Mouse (Mus musculus) intestine, embryonic 14.5 days (tissue): ENCODE data around the gene Hba-x. TPM values are rescaled to one million over a fixed set of nuclear protein-coding genes. Genes with fewer than 3 reads are reported as not detected.
"Not testable (repeated sequence)": the region's sequence is repeated elsewhere in the genome, so short reads cannot be mapped to it uniquely, and the experiment has no call there.

Experiments
- ATAC-seq: fragments of 200-750 bp; cut with Nextera tagmentation; replicated peaks from 2 replicates; pipeline ENCODE4 v1.8.0; 2017; ENCODE audit warnings: low read depth, moderate number of reproducible peaks, moderate TSS enrichment, moderate library complexity; ENCODE audit not compliant: low FRiP score, low TSS enrichment
- DNase-seq: peaks from one replicate; pipeline ENCODE4 v3.0.0-alpha.2; 2018; ENCODE audit warnings: low spot score
- H3K27ac ChIP-seq: fragments of 300-500 bp; sonication (generic); 2 replicates; pipeline ENCODE4 v1.5.1; 2014; ENCODE audit warnings: low read depth, mild to moderate bottlenecking, control low read depth
- H3K27me3 ChIP-seq: fragments of 300-500 bp; sonication (generic); replicated peaks from 2 replicates; pipeline ENCODE4 v1.6.1; 2014; ENCODE audit warnings: low read length, control low read depth; ENCODE audit not compliant: control insufficient read depth, insufficient read depth
- H3K36me3 ChIP-seq: fragments of 300-500 bp; sonication (generic); 2 replicates; pipeline ENCODE4 v1.6.1; 2014; ENCODE audit warnings: low read length, control low read depth; ENCODE audit not compliant: control insufficient read depth, insufficient read depth
- H3K4me1 ChIP-seq: fragments of 300-500 bp; sonication (generic); replicated peaks from 2 replicates; pipeline ENCODE4 v1.6.1; 2014; ENCODE audit warnings: low read length, control low read depth, mixed read lengths; ENCODE audit not compliant: control insufficient read depth, insufficient read depth
- H3K4me2 ChIP-seq: fragments of 300-500 bp; sonication (generic); 2 replicates; pipeline ENCODE4 v1.6.1; 2014; ENCODE audit warnings: low read length
- H3K4me3 ChIP-seq: fragments of 300-500 bp; sonication (generic); 2 replicates; pipeline ENCODE4 v1.5.1; 2014; ENCODE audit warnings: low read depth, low read length, control low read depth, mixed read lengths
- H3K9ac ChIP-seq: fragments of 300-500 bp; sonication (generic); 2 replicates; pipeline ENCODE4 v1.6.1; 2014; ENCODE audit warnings: mild to moderate bottlenecking, low read length
- H3K9me3 ChIP-seq: fragments of 300-500 bp; sonication (generic); 2 replicates; pipeline ENCODE4 v1.6.1; 2016; ENCODE audit warnings: low read length, control low read depth; ENCODE audit not compliant: control insufficient read depth
- WGBS: fragments of 180-500 bp; shearing (Covaris S2); extraction: QIAGEN DNeasy Blood & Tissue Kit; methylation state at CpG from one replicate; pipeline ENCODE4 v1.1.7; 2014; 5-methylcytosine and 5-hydroxymethylcytosine counted together
- polyA plus RNA-seq: library from polyadenylated mRNA; unstranded; fragments of >200 nt; fragmentation: Nextera tagmentation; extraction: Ambion mirVana; gene quantifications from 2 replicates; pipeline ENCODE4 v1.2.1, GENCODE M21; 2014

Hba-x gene
- polyA plus RNA-seq, 1 experiment from 2014 or later, result 121 TPM

DNA sequence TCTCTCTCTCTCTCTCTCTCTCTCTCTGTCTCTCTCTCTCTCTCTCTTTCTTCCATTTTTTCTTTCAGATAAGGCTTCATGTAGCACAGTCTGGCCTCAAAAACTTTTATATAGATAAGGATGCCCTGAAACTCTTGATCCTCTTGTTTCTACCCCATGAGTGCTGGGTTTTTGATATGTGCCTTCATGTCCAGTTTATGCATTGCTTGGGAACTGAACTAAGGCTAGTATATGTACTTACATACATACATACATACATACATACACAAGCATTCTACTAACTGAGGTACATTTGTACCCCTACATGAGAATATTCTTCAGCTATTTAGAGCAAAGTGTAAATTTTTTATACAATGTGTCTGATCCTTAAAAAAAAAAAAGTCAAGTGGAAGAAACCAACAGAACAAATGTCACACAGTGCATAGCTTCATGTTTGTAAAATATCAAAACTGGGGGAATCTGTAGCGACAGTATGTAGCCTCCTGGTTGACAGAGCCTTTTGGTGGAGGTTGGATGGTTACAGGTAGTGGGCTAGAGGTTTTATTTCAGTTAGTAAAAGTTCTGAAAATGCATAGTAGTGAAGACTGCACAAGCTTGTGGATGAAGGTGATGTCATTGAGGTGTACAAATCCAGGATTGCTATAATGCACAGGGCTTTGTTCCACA is 21.8 kb downstream of the Hba-x start:
- Histone ChIP-seq H3K4me2 (no peak overlapping the region), H3K9me3 (no peaks in the 10 kb centered on the region), H3K9ac (no peak overlapping the region), H3K27ac (no peak overlapping the region), H3K36me3 (no peaks in the 10 kb centered on the region), H3K4me3 (no peak overlapping the region), H3K4me1 (no peaks in the 10 kb centered on the region), H3K27me3 (peaks cover 9% of the 10 kb centered on the region; the same call in 1 of the 2 replicates)
- ATAC-seq (no peak), DNase-seq (no peak)
- 88% methylated on average over 1 of the region's 1 CpGs for WGBS

DNA sequence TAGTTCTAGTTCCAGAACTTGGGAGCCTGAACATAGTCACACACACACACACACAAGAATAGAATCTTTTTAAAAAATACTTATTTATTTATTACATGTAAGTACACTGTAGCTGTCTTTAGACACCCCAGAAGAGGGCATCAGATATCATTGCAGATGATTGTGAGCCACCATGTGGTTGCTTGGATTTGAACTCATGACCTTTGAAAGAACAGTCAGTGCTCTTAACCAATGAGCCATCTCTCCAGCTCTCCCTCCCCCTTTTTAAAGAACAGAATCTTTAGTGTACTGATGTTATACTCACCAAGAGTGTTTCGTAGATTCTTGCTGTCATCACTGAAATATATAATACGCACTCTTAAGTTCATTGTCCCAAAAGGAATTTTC is 22.3 kb downstream of the Hba-x start:
- Histone ChIP-seq H3K36me3 (no peaks in the 10 kb centered on the region), H3K4me3 (no peak overlapping the region), H3K4me2 (no peak overlapping the region), H3K4me1 (no peaks in the 10 kb centered on the region), H3K27me3 (peaks cover 9% of the 10 kb centered on the region; the same call in 1 of the 2 replicates), H3K9ac (no peak overlapping the region), H3K9me3 (no peaks in the 10 kb centered on the region), H3K27ac (no peak overlapping the region)
- 95% methylated on average over 2 of the region's 2 CpGs for WGBS
- ATAC-seq, result no peak
- no peak for DNase-seq

DNA sequence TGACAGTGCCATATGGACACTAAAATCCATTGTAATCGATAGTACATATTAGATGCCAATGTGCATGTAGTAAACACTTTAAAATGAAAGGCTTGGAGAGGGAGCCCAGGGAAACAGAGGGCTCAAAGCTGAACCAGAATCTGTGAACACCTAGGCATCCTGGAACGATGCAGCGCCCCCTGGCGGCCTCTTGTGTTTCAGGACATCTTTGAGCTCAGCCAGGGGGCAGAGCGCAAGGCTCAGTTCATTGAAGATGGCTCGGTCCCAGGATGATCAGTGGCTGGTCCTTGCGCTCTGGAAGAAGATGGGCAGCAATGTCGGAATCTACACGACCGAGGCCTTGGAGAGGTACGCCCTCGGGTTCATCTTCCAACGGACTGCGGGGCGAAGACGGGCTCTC is 23.7 kb downstream of the Hba-x start, which contains the start of gene Hbq1a:
Gene Hbq1a (plus strand): TSS at position 205 of the 400 bp plus-strand sequence.
- peak within 1 kb of the TSS; percentile 41 for H3K4me2 ChIP-seq
- H3K27me3 ChIP-seq, H3K27ac ChIP-seq, H3K36me3 ChIP-seq, H3K9me3 ChIP-seq, H3K4me1 ChIP-seq, H3K4me3 ChIP-seq, H3K9ac ChIP-seq: not testable (repeated sequence)
- peak; percentile 73 for DNase-seq
- 0 out of 2 replicates have a peak, but pooled peaks have one; percentile 30 for ATAC-seq
- WGBS, result 4% methylated on average over 16 of the region's 16 CpGs

DNA sequence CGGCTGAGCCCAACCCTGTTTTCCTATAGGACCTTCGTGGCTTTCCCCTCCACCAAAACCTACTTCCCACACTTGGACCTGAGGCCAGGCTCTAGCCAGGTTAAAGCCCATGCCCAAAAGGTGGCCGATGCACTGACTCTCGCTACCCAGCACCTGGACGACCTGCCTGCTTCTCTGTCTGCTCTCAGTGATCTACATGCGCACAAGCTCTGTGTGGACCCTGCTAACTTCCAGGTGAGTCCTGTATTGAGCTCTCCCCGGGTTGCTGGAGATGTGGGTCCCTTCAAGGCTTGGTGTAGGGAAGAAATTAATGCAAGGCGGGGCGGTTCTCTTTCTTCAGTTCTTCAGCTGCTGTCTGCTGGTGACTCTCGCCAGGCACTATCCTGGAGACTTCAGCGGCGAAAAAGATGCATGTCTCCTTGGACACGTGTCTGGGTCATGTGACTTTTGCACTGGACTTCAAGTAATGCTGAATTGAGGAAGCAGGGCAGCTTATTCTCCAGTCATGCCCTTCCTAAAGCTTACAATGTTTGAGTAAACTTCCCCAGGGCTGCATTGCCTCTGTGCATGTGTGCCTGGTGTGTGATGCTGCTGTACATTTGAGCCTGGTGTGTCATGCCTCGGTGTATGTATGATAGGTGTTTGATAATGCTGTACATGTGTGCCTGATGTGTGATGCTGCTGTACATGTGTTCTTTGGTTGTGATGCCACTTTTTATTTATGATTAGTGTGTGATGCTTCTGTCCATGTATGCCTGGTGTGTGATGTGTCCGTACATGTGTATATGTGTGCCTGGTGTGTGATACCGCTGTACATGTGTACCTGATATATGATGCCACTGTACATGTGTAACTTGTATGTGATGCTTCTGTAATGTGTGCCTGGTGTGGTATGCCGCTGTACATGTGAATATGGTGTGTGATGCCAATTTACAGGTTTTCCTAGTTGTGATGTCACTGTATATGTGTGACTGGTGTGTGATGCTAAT is 24.4 kb downstream of the Hba-x start:
- peaks cover 7% of the 10 kb centered on the region; the same call in 1 of the 2 replicates for H3K27me3 ChIP-seq
- 47% methylated on average over 14 of the region's 17 CpGs for WGBS
- no peak overlapping the region for H3K9ac ChIP-seq
- no peaks in the 10 kb centered on the region for H3K9me3 ChIP-seq
- H3K4me3 ChIP-seq, result no peak overlapping the region
- H3K36me3 ChIP-seq, result no peaks in the 10 kb centered on the region
- DNase-seq (peak; percentile 57), ATAC-seq (no peak)
- peak overlapping the region; percentile 41 for H3K4me2 ChIP-seq
- no peaks in the 10 kb centered on the region for H3K4me1 ChIP-seq
- no peak overlapping the region for H3K27ac ChIP-seq

DNA sequence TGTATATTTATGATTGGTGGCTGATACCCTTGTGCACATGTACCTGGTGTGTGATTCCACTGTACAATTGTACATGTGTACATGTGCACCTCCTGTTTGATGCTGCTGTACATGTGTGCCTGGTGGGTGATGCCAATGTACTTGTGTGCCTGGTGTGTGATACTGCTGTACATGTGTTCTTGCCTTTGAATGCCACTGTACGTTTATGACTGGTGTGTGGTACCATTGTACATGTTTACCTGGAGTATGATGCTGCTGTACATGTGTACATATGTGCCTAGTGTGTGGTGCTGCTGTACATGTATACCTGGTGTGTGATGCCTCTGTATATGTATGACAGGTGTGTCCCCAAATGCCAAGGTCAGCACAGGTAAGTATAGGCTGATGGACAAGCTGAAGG is 25.3 kb downstream of the Hba-x start:
- H3K4me3 ChIP-seq, result no peak overlapping the region
- no peak overlapping the region for H3K27ac ChIP-seq
- H3K4me2 ChIP-seq, result no peak overlapping the region
- H3K9me3 ChIP-seq, result no peaks in the 10 kb centered on the region
- no peaks in the 10 kb centered on the region for H3K4me1 ChIP-seq
- ATAC-seq (no peak), DNase-seq (no peak)
- WGBS, result 70% methylated on average over 1 of the region's 1 CpGs
- no peaks in the 10 kb centered on the region for H3K36me3 ChIP-seq
- H3K9ac ChIP-seq, result no peak overlapping the region
- H3K27me3 ChIP-seq, result peaks cover 7% of the 10 kb centered on the region; the same call in 1 of the 2 replicates

DNA sequence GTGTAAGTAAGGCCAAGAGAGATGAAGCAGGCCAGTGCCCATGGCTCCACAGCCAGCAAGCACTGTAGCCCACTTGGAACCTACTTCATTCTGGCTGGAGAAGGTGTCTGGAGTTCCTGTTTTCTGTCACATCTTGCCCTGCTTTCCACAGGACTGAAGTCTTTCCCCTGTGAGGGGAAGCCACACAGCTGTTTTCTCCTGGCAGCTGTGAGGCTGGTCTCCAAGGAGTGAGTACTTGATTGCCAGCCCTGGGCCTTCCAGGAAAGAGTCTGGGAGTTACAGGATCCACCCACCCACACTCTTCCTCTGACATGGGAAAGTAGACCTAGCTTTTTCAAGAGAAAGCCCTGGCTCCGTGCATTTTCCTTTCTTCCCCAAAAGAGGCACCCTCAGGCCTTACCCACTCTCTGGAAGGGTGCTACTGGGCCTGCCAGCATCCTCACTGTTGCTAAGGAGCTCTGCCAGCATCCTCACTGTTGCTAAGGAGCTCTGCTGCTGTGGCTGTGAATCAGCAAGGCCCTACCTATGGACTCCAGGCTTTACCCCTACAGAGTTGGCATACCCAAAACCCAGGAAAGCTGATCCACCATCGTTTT is 26.7 kb downstream of the Hba-x start:
- Histone ChIP-seq H3K9ac (no peak overlapping the region), H3K4me1 (no peaks in the 10 kb centered on the region), H3K9me3 (no peaks in the 10 kb centered on the region), H3K27ac (no peak overlapping the region), H3K4me2 (no peak overlapping the region), H3K4me3 (no peak overlapping the region), H3K27me3 (peaks cover 7% of the 10 kb centered on the region; the same call in 1 of the 2 replicates), H3K36me3 (no peaks in the 10 kb centered on the region)
- DNase-seq (no peak), ATAC-seq (no peak)
- 48% methylated on average over 2 of the region's 2 CpGs for WGBS

DNA sequence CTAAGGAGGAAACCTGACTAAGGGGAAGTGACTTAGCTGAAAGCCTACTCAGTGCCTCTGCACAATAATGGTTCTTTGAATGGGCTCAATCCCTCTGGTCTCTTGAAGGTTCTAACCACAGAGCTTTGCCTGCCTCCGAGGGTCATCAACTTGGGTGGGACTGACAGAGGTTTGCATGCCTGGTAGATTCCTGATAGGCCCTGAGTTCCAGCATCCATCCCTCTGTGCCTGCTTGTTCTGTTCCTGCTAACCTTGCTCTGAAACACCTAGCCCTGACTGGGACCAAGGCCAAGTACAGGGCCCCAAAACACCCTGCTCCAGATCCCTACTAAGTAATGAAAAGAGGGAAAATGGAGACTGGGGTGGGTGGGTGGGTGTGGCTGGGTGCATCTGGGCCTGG is 27.3 kb downstream of the Hba-x start:
- ATAC-seq (no peak), DNase-seq (no peak)
- Histone ChIP-seq H3K9me3 (no peaks in the 10 kb centered on the region), H3K9ac (no peak overlapping the region), H3K27ac (no peak overlapping the region), H3K27me3 (peaks cover 7% of the 10 kb centered on the region; the same call in 1 of the 2 replicates), H3K4me3 (no peak overlapping the region), H3K4me1 (no peaks in the 10 kb centered on the region), H3K36me3 (no peaks in the 10 kb centered on the region), H3K4me2 (no peak overlapping the region)
- 80% methylated on average over 1 of the region's 1 CpGs for WGBS

DNA sequence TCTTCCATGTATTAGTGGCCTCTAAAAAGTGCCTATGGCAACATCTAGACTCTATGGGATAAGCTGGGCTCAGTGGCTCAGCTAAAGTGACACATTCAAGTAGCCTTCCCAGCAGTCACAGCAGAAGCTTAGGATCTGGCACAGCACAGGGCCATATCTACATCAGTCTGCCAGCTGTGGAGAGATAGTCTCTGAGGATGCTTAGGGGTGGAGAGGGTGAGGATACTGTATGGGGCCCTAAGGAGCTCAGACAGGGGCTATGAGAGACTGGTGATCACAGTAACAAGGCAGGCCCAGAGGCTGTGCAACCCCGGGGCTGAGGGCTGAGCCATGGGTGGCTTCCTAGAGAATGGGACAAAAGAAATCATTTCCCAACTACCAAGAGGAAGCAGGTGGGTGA is 30.8 kb downstream of the Hba-x start:
- 73% methylated on average over 1 of the region's 1 CpGs for WGBS

More for the DNA sequence above, 30.8 kb downstream of the Hba-x start:
- Histone ChIP-seq H3K4me2 (no peak overlapping the region), H3K4me1 (no peaks in the 10 kb centered on the region), H3K9me3 (no peaks in the 10 kb centered on the region), H3K36me3 (no peaks in the 10 kb centered on the region), H3K4me3 (no peak overlapping the region), H3K27ac (no peak overlapping the region), H3K27me3 (no peaks in the 10 kb centered on the region), H3K9ac (no peak overlapping the region)
- DNase-seq, result no peak
- ATAC-seq, result no peak
